Mouse (Mus musculus) hindbrain, embryonic 10.5 days (tissue): ENCODE measurements around the gene Tcf19. TPM values are rescaled to one million over a fixed set of nuclear protein-coding genes. Genes with fewer than 3 reads are reported as not detected.

ENCODE experiments used
- DNase-seq: peaks from one replicate; pipeline ENCODE4 v3.0.0-alpha.2; 2017; ENCODE audit warnings: low spot score
- H3K27ac ChIP-seq: fragments of 300-500 bp; sonication (generic); 2 replicates; pipeline ENCODE4 v1.5.1; 2016; ENCODE audit warnings: mild to moderate bottlenecking, moderate library complexity
- H3K27me3 ChIP-seq: fragments of 300-500 bp; sonication (generic); 2 replicates; pipeline ENCODE4 v1.6.1; 2016; ENCODE audit warnings: mild to moderate bottlenecking; ENCODE audit not compliant: poor library complexity, insufficient read depth, severe bottlenecking
- H3K36me3 ChIP-seq: fragments of 300-500 bp; sonication (generic); 2 replicates; pipeline ENCODE4 v1.6.1; 2016; ENCODE audit warnings: mild to moderate bottlenecking, moderate library complexity
- H3K4me1 ChIP-seq: fragments of 300-500 bp; sonication (generic); replicated peaks from 2 replicates; pipeline ENCODE4 v1.6.1; 2016; ENCODE audit warnings: mild to moderate bottlenecking
- H3K4me3 ChIP-seq: fragments of 300-500 bp; sonication (generic); 2 replicates; pipeline ENCODE4 v1.5.1; 2016; ENCODE audit warnings: mild to moderate bottlenecking, moderate library complexity
- H3K9me3 ChIP-seq: fragments of 300-500 bp; sonication (generic); 2 replicates; pipeline ENCODE4 v1.6.1; 2016; ENCODE audit warnings: mild to moderate bottlenecking, moderate library complexity
- WGBS: fragments of 180-500 bp; shearing (Covaris S2); methylation state at CpG from one replicate; pipeline ENCODE4 v1.1.7; 2016; 5-methylcytosine and 5-hydroxymethylcytosine counted together
- polyA plus RNA-seq: library from polyadenylated mRNA; unstranded; fragments of >200 nt; fragmentation: Nextera tagmentation; extraction: Ambion mirVana; gene quantifications from 2 replicates; pipeline ENCODE4 v1.2.1, GENCODE M21; 2016

Tcf19 gene
- polyA plus RNA-seq = 54.5 and 57.0 TPM in 2 replicates

DNA sequence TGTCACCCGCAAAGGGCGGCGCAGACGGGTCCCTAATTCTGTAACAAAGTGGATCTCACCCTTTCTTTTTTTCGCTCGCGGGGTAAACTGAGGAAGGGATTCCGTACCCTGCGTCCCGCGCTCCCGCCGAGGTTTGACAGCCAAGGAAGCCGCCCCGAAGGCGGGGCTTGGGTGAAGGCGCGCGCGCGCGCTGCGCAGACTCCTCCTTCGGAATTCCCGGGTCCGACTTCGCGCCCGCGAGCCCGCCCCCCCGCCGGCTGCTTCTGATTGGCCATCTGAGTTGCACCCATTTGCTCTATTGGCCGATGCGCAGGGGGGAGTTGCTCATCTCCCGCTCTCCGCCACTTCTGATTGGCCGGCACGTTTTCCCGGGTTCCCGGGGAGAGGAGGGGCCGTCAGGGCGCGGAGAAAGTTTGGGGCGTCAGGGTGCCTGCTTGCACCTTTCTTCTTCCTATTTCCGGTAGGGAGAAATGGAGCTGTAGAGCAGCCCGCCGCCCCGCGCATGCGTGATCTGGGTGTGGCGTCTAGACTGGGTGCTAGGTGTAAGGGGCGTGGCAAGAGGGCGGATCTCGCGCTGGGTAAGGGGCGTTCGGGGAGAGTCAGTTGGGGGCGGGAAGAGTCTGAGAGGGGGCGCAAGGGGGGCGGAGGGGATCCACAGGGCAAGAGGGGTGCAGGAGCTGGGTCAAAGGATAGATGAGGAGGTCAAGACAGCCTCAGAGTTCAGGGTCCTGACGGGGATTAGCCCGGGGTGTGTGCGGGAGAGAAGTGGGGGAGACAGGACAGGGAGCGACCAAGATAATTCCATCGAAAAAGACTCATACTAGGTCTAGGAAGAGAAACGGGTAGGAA is at the start of gene Tcf19, which contains the start of gene Cchcr1:
Tcf19 (minus strand) TSS at position 173 of the 849 bp plus-strand sequence.
Cchcr1 (plus strand) TSS at position 449 of the 849 bp plus-strand sequence.
- WGBS = 1% methylated on average over 67 of the region's 67 CpGs
- H3K4me3 ChIP-seq = peak within 1 kb of the TSS; percentile 71
- DNase-seq = peak; percentile 99
- peaks cover 42% of the 10 kb centered on the region for H3K4me1 ChIP-seq
- H3K27me3 ChIP-seq = peaks cover 6% of the 10 kb centered on the region; the same call in 1 of the 2 replicates
- H3K36me3 ChIP-seq = peaks cover 32% of the 10 kb centered on the region
- H3K27ac ChIP-seq = peak within 1 kb of the TSS; percentile 88
- no peaks in the 10 kb centered on the region for H3K9me3 ChIP-seq

DNA sequence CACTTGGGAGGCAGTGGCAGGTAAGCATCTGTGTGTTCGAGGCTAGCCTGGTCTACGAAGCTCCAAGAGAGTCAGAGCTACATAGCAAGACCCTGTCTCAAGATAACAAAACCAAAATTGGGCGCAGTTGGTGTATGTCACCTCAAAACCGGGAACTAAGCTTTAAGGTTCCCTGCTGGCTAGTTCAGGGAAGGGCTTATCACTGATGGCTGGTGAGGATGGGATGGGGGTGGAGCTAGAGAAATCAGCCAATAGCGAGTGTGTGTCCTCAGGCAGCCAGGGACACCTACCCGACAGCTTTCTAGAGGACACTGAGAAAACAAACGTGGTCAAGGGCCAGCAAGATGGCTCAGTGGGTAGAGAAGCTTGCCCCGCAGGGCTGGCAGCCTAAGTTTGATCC is 41.6 kb upstream of the Tcf19 start:
- no peak for DNase-seq
- no peaks in the 10 kb centered on the region for H3K36me3 ChIP-seq
- 64% methylated on average over 8 of the region's 8 CpGs for WGBS
- H3K4me1 ChIP-seq = peaks cover 4% of the 10 kb centered on the region
- no peak overlapping the region for H3K4me3 ChIP-seq
- no peak overlapping the region for H3K27ac ChIP-seq
- no peaks in the 10 kb centered on the region for H3K9me3 ChIP-seq
- H3K27me3 ChIP-seq = no peaks in the 10 kb centered on the region

DNA sequence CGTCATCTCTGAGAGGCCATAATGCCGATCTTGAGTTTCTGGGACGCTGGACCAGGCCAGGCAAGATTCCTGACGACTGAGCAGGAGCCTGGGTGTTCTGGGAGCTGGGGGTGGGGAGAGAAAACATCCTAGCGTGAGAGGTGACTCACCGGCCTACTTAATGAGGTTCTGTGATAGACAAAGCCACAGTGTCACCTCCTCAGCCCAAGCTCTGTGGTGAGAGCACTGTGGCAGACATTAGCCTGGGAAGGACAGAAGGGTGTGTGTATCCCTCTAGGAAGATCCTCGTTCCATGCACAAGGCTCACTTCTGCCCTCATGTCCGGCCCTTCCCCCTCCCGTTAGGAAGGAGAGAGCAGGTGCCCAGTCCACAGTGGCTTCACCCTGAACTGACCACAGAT is 40.7 kb upstream of the Tcf19 start:
- Histone ChIP-seq H3K4me1 (peaks cover 4% of the 10 kb centered on the region), H3K27me3 (no peaks in the 10 kb centered on the region), H3K27ac (no peak overlapping the region), H3K36me3 (no peaks in the 10 kb centered on the region), H3K9me3 (no peaks in the 10 kb centered on the region), H3K4me3 (no peak overlapping the region)
- DNase-seq = no peak
- WGBS = 82% methylated on average over 9 of the region's 9 CpGs

DNA sequence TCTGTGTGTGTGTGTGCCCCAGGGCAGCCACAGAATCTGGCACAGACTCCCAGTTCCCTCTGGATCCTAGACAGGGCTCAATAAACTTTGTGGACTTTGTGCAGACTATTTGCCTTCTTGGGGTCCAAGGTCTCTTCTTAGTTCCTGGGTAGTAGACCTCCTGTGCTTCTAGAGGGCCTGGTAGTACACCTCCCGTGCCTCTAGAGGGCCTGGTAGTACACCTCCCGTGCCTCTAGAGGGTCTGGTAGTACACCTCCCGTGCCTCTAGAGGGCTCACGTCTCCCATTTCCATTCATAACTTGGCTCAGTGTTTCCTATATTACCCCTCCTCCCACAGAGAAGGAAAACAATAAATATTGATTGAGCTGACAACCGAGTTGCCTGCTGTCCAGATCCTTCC is 40.2 kb upstream of the Tcf19 start:
- 34% methylated on average over 5 of the region's 5 CpGs for WGBS
- H3K9me3 ChIP-seq = no peaks in the 10 kb centered on the region
- H3K4me1 ChIP-seq = peaks cover 9% of the 10 kb centered on the region
- no peaks in the 10 kb centered on the region for H3K27me3 ChIP-seq
- H3K4me3 ChIP-seq = no peak overlapping the region
- H3K27ac ChIP-seq = no peak overlapping the region
- peak; percentile 60 for DNase-seq
- H3K36me3 ChIP-seq = no peaks in the 10 kb centered on the region

DNA sequence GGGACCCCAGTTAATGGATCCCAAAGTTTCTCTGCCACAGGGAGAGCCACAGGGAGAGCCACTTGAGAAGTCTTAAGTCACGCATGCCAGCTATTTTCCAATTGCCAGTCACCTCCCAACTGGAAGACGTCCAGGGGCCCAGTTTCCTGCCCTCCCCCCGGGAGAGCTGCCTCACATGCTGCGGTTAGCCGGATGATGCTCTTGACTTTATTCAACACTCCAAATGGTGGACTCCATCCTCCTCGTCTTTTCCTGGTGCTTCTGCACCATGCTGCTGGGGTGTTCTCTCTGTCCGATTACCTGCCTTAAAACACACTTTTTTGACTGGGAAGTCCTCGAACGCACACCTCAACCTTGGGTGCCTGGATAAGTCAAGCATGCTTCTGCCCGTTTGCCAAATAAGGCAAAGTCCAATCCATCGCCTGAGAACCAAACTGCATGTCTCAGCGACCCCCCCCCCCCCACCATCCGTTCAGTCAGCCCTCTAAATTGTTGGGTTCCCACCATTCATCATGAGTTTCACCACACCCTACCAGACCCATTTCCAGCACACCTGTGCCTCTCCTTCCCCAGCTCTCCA is 39.7 kb upstream of the Tcf19 start:
- no peaks in the 10 kb centered on the region for H3K9me3 ChIP-seq
- DNase-seq = no peak
- peaks cover 11% of the 10 kb centered on the region for H3K4me1 ChIP-seq
- H3K4me3 ChIP-seq = no peak overlapping the region
- no peaks in the 10 kb centered on the region for H3K36me3 ChIP-seq
- WGBS = 93% methylated on average over 13 of the region's 13 CpGs
- no peaks in the 10 kb centered on the region for H3K27me3 ChIP-seq
- H3K27ac ChIP-seq = no peak overlapping the region

DNA sequence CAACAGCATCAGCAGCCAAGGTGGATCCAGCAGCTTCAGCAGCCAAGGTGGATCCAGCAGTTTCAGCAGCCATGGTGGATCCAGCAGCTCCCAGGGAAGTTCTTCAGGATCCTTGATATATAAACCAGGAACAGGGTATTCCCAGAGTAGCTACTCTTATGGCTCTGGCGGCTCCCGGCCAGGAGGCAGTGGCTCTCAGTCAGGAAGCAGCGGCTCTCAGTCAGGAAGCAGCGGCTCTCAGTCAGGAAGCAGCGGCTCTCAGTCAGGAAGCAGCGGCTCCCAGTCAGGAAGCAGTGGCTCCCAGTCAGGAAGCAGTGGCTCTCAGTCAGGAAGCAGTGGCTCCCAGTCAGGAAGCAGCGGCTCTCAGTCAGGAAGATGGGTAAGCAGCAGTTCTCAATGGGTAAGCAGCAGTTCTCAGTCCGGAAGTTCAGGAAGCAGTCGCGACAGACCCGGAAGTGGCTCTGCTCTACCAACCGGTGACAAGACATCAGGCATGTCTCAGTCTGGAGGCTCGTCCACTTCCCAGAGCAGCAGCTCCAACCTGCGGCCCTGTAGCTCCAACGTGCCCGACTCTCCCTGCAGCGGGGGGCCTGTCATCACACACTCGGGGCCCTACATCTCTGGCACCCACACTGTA is 38.3 kb upstream of the Tcf19 start:
- H3K9me3 ChIP-seq = no peaks in the 10 kb centered on the region
- no peak overlapping the region for H3K4me3 ChIP-seq
- no peak overlapping the region for H3K27ac ChIP-seq
- no peaks in the 10 kb centered on the region for H3K27me3 ChIP-seq
- DNase-seq = no peak
- WGBS = 91% methylated on average over 18 of the region's 18 CpGs
- no peaks in the 10 kb centered on the region for H3K36me3 ChIP-seq
- H3K4me1 ChIP-seq = peaks cover 7% of the 10 kb centered on the region

DNA sequence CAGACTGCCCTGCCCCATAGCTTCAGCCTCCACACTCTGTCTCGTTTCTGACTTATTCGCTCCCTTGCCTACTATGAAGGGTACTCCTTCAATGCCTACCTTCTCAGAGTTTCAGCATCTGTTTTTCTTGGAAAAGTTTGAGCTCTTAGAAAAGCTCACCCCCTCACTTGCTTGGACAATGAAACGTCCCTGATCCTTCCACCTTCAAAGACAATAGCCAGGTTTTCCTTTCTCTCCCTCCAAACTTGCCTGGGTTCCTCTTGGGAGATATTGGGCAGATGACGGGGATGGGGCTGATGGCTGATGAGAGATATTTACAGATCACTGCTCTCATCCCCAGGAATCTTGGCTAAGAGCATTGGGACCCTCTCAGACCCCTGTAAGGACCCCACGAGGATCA is 37.7 kb upstream of the Tcf19 start:
- Histone ChIP-seq H3K9me3 (no peaks in the 10 kb centered on the region), H3K27me3 (no peaks in the 10 kb centered on the region), H3K27ac (no peak overlapping the region), H3K4me3 (no peak overlapping the region), H3K36me3 (no peaks in the 10 kb centered on the region), H3K4me1 (peaks cover 12% of the 10 kb centered on the region)
- DNase-seq = no peak
- 82% methylated on average over 5 of the region's 5 CpGs for WGBS

DNA sequence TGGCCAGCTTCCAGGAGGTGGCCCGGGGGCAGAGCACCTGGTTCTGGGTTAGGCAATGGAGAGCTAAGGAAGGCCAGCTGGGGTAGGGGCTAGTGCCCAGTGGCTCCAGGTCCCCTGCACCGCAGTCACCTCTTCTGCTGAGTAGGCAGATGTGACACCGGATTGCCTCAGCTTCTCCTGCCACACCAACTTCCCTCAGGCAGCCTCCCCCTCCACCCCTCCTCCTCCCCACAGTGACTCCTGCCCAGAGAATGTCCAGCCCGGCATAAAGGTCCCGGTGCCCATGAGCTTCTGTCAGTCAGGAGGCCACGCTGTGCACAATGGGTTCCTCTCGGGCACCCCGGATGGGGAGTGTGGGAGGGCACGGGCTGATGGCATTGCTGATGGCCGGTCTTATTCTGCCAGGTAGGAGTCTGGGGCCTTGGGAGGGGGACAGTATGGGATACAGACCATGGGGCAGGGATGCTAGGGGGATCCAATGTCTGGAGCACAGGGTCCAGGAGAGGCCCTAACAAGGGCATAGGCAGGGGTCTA is 35.3 kb upstream of the Tcf19 start, which contains the start of gene Cdsn:
Cdsn (plus strand) TSS at position 248 of the 534 bp plus-strand sequence.
- 0 out of 2 replicates have a peak within 1 kb of the TSS, but pooled peaks have one; percentile 41 for H3K27ac ChIP-seq
- no peak for DNase-seq
- H3K9me3 ChIP-seq = no peaks in the 10 kb centered on the region
- H3K4me3 ChIP-seq = no peak within 1 kb of the TSS
- 68% methylated on average over 10 of the region's 10 CpGs for WGBS
- peaks cover 21% of the 10 kb centered on the region for H3K4me1 ChIP-seq
- 0 out of 2 replicates have a peak, but pooled peaks cover 3% of the 10 kb centered on the region for H3K27me3 ChIP-seq
- no peaks in the 10 kb centered on the region for H3K36me3 ChIP-seq

DNA sequence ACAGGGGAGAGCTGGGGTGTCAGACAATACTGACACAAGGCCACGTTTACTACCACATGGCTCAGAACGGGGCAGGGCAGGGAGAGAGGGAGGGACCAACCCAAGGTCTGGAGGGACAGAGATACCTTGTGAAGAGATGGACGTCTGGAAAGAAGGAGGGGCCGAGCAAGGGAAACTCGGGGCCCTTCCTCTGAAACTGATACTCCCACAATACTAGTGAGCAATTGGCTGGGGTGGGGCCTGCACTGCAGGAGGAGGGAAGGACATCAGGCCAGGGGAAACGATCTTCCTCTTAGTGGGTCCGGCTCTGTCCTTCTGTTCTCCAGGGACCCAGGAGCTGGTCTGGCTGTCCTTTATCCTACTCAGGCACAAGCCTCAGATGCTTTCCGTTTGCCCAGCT is 34.2 kb upstream of the Tcf19 start:
- Histone ChIP-seq H3K9me3 (no peaks in the 10 kb centered on the region), H3K4me1 (peaks cover 32% of the 10 kb centered on the region), H3K36me3 (no peaks in the 10 kb centered on the region), H3K27ac (no peak overlapping the region), H3K4me3 (no peak overlapping the region), H3K27me3 (0 out of 2 replicates have a peak, but pooled peaks cover 3% of the 10 kb centered on the region)
- 56% methylated on average over 8 of the region's 8 CpGs for WGBS
- DNase-seq = no peak

DNA sequence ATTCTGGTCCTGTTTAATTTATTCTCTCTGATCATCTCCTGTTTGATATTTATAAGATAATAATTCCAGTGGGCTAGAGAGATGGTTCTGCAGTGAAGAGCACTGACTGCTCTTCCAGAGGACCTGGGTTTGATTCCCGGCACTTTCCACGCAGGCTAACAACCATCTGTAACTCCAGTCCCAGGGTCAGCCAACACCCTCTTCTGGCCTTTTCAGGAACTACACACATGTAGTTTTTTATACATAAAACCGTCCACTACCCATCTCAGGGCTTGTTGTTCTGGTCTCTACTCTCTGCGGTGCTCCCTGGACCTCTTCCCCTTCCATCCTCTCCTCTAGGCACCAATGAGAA is 33.5 kb upstream of the Tcf19 start:
- Histone ChIP-seq H3K27ac (no peak overlapping the region), H3K36me3 (no peaks in the 10 kb centered on the region), H3K27me3 (0 out of 2 replicates have a peak, but pooled peaks cover 3% of the 10 kb centered on the region), H3K4me3 (no peak overlapping the region), H3K4me1 (peaks cover 32% of the 10 kb centered on the region), H3K9me3 (no peaks in the 10 kb centered on the region)
- WGBS = 95% methylated on average over 4 of the region's 4 CpGs
- no peak for DNase-seq

DNA sequence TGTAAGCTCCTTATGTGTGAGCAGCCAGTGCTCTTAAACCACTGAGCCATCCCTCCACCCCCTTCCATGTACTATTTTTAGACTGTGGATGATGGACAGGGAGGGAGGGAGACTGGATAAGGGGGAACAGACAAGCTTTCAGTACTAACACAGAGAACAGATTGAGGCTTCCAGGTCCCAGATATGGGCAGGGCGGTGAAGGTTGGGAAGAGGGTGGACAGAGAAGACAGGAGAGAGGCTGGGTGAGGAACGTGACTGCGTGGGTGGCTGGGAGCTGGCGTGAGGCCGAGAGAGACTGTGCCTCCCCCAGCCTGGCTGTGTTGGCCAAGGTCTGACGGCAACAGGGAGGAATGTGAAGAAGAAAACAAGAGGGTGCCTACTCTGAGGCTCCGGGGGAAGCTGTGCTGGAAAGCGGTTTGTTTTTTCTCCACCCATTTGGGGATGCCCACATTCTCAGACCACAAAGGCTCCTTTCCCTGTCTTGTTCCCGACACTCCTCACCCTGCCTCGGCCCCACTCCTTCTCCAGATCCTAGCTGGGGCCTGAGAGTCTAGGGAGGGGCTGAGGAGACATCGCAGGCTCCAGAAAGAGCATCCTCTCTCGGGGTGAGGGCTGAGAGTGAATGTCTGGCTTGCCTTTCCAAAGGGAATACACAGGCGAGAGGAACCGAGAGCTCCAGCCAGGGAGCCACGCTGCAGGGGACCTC is 33.0 kb upstream of the Tcf19 start:
- Histone ChIP-seq H3K9me3 (no peaks in the 10 kb centered on the region), H3K27ac (no peak overlapping the region; the same call in 1 of the 2 replicates), H3K4me1 (peaks cover 32% of the 10 kb centered on the region), H3K27me3 (0 out of 2 replicates have a peak, but pooled peaks cover 3% of the 10 kb centered on the region), H3K36me3 (no peaks in the 10 kb centered on the region), H3K4me3 (no peak overlapping the region)
- no peak for DNase-seq
- 50% methylated on average over 15 of the region's 15 CpGs for WGBS

DNA sequence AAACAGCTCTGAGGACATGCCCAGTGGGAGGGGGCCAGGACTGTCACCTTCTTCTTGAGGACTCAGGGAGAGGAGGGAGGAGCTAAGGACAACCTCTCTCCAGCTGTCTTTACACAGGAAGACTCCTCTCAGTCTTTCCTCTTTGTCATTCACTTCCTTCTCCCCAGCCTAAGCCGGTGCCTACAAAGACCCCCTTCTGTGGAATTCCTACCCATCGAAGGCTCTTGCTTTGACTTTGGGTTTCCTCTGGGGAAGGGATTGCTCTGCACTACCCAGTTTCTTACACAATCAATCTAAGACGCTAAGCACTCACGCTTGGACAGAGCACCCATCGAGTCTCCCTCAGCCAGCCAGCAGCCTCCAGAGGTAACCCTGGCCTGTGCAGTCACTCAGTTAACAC is 32.0 kb upstream of the Tcf19 start:
- H3K4me3 ChIP-seq = no peak overlapping the region
- no peak for DNase-seq
- 0 out of 2 replicates have a peak, but pooled peaks cover 3% of the 10 kb centered on the region for H3K27me3 ChIP-seq
- H3K36me3 ChIP-seq = no peaks in the 10 kb centered on the region
- WGBS = 13% methylated on average over 5 of the region's 5 CpGs
- H3K27ac ChIP-seq = no peak overlapping the region
- no peaks in the 10 kb centered on the region for H3K9me3 ChIP-seq
- H3K4me1 ChIP-seq = peaks cover 38% of the 10 kb centered on the region
